8 mouse cellular contexts compared by ENCODE assay signal in genomic region chr9:108052885-108053664, GRCm38 (mm10). TPM values are rescaled to one million over a fixed set of nuclear protein-coding genes. Genes with fewer than 3 reads are reported as not detected.
DNase-seq lines count a peak whose midpoint lies in the region; ATAC-seq and TF ChIP-seq lines count a peak whose summit lies in the region.

TSS of gene Amigo3 (plus strand) at chr9:108053159.

- intact Hi-C loops in heart, adult 2 months (cut with DNase I): loop anchor here (1.0 to 5.0 kb wide), 3 partner anchors 66 to 151 kb away; no protein-coding TSS in a partner anchor

- peak; percentile 54 for ATAC-seq in embryonic facial prominence, embryonic 14.5 days (ENCODE audit: low read depth)
- peak; percentile 48 for ATAC-seq in limb, embryonic 13.5 days (ENCODE audit: low FRiP score, low read depth)
- 0 out of 2 replicates have a peak, but pooled peaks have one; percentile 12 for ATAC-seq in midbrain, embryonic 16.5 days

- no peaks in the 10 kb centered on the region for H3K27me3 ChIP-seq in embryonic facial prominence, embryonic 14.5 days (replicated peaks; ENCODE audit: control insufficient read depth, insufficient read depth, low read length)
- no peaks in the 10 kb centered on the region for H3K27me3 ChIP-seq in heart, adult 2 months (ENCODE audit: control insufficient read depth, insufficient read depth, low read length)
- H3K27me3 ChIP-seq in limb, embryonic 13.5 days: no peaks in the 10 kb centered on the region
- H3K27me3 ChIP-seq in midbrain, embryonic 16.5 days (ENCODE audit: control insufficient read depth, insufficient read depth, low read depth, low read length): no peaks in the 10 kb centered on the region

- no peaks in the 10 kb centered on the region for H3K79me2 ChIP-seq in heart, adult 2 months (replicated peaks; ENCODE audit: control insufficient read depth, insufficient read depth, low read length)

- DNase-seq in 3T3-L1 (ENCODE audit: low read depth, low spot score): peak; percentile 98
- DNase-seq in adrenal gland, postnatal 4 days (ENCODE audit: low spot score in 2 of 2): peak; percentile 94
- peak; percentile 98 for DNase-seq in embryonic facial prominence, embryonic 14.5 days (ENCODE audit: low spot score)
- DNase-seq in heart, adult 2 months: peak; percentile 96 to 98
- peak; percentile 97 to 100 for DNase-seq in kidney, adult 8-10 months
- DNase-seq in spleen, postnatal 10 days (ENCODE audit: low spot score in 2 of 2): peak; percentile 97

- no peaks in the 10 kb centered on the region for H3K9me3 ChIP-seq in embryonic facial prominence, embryonic 14.5 days (ENCODE audit: control insufficient read depth, low read length)
- no peaks in the 10 kb centered on the region for H3K9me3 ChIP-seq in limb, embryonic 13.5 days
- H3K9me3 ChIP-seq in midbrain, embryonic 16.5 days (replicated peaks; ENCODE audit: control insufficient read depth, low read length, poor library complexity, severe bottlenecking): no peaks in the 10 kb centered on the region

- peak; percentile 82 for TF ChIP-seq POLR2A in heart, adult 2 months (IDR thresholded peaks at IDR 0.05; ENCODE audit: insufficient read depth, low read depth, low read length)

- H3K27ac ChIP-seq in embryonic facial prominence, embryonic 14.5 days (replicated peaks; ENCODE audit: low read depth, low read length): peak within 1 kb of the TSS; percentile 62
- H3K27ac ChIP-seq in heart, adult 2 months: peak within 1 kb of the TSS; percentile 62
- H3K27ac ChIP-seq in limb, embryonic 13.5 days: peak within 1 kb of the TSS; percentile 58; the same call in 1 of the 2 replicates
- H3K27ac ChIP-seq in midbrain, embryonic 16.5 days (ENCODE audit: low read length): no peak within 1 kb of the TSS

- peaks cover 66% of the 10 kb centered on the region for H3K36me3 ChIP-seq in embryonic facial prominence, embryonic 14.5 days (ENCODE audit: control insufficient read depth, insufficient read depth, low read length)
- H3K36me3 ChIP-seq in heart, adult 2 months (ENCODE audit: control insufficient read depth, insufficient read depth, low read length): no peaks in the 10 kb centered on the region
- peaks cover 70% of the 10 kb centered on the region for H3K36me3 ChIP-seq in limb, embryonic 13.5 days
- peaks cover 24% of the 10 kb centered on the region for H3K36me3 ChIP-seq in midbrain, embryonic 16.5 days (ENCODE audit: control insufficient read depth, insufficient read depth, low read length)

- WGBS in embryonic facial prominence, embryonic 14.5 days: 55% methylated on average over 20 of the region's 20 CpGs
- WGBS in heart, adult 2 months: 49% methylated on average over 20 of the region's 20 CpGs
- 55% methylated on average over 20 of the region's 20 CpGs for WGBS in limb, embryonic 13.5 days
- 57% methylated on average over 20 of the region's 20 CpGs for WGBS in midbrain, embryonic 16.5 days

- TF ChIP-seq EP300 in heart, adult 2 months (IDR thresholded peaks at IDR 0.05; ENCODE audit: insufficient read depth, low read depth, low read length): peak; percentile 86

- TF ChIP-seq CTCF in heart, adult 2 months (IDR thresholded peaks at IDR 0.05): peak; percentile 98

- 0 out of 2 replicates have a peak, but pooled peaks cover 10% of the 10 kb centered on the region for H3K4me1 ChIP-seq in embryonic facial prominence, embryonic 14.5 days (ENCODE audit: control insufficient read depth, insufficient read depth, low read length)
- H3K4me1 ChIP-seq in heart, adult 2 months (ENCODE audit: control insufficient read depth, insufficient read depth, low read length): peaks cover 15% of the 10 kb centered on the region
- H3K4me1 ChIP-seq in limb, embryonic 13.5 days: peaks cover 30% of the 10 kb centered on the region
- H3K4me1 ChIP-seq in midbrain, embryonic 16.5 days (ENCODE audit: control insufficient read depth, insufficient read depth, low read length): peaks cover 16% of the 10 kb centered on the region

- H3K9ac ChIP-seq in embryonic facial prominence, embryonic 14.5 days (ENCODE audit: low read depth, low read length): peak within 1 kb of the TSS; percentile 51; the same call in 1 of the 2 replicates
- peak within 1 kb of the TSS; percentile 42 for H3K9ac ChIP-seq in heart, adult 2 months (ENCODE audit: low read depth, low read length)
- H3K9ac ChIP-seq in limb, embryonic 13.5 days: peak within 1 kb of the TSS; percentile 53; the same call in 1 of the 2 replicates
- H3K9ac ChIP-seq in midbrain, embryonic 16.5 days (ENCODE audit: low read depth, low read length): no peak within 1 kb of the TSS

- H3K4me2 ChIP-seq in embryonic facial prominence, embryonic 14.5 days (ENCODE audit: low read depth, low read length): peak within 1 kb of the TSS; percentile 46
- peak within 1 kb of the TSS; percentile 58 for H3K4me2 ChIP-seq in limb, embryonic 13.5 days (replicated peaks)
- no peak within 1 kb of the TSS for H3K4me2 ChIP-seq in midbrain, embryonic 16.5 days (ENCODE audit: low read length)

- H3K4me3 ChIP-seq in embryonic facial prominence, embryonic 14.5 days (ENCODE audit: low read depth, low read length): 0 out of 2 replicates have a peak within 1 kb of the TSS, but pooled peaks have one; percentile 19
- peak within 1 kb of the TSS; percentile 11; the same call in 1 of the 2 replicates for H3K4me3 ChIP-seq in heart, adult 2 months
- peak within 1 kb of the TSS; percentile 19; the same call in 1 of the 2 replicates for H3K4me3 ChIP-seq in limb, embryonic 13.5 days
- H3K4me3 ChIP-seq in midbrain, embryonic 16.5 days (ENCODE audit: low read depth, low read length): no peak within 1 kb of the TSS

RNA-seq across cellular contexts. Expression of gene Amigo3, which starts in this region (rescaled TPM):
- total RNA-seq in adrenal gland, postnatal 4 days (2021): 1 to 10 TPM; 3.0 to 3.7 TPM
- 4.1 and 4.6 TPM in 2 replicates for polyA plus RNA-seq in embryonic facial prominence, embryonic 14.5 days (2014; fragmentation: Nextera tagmentation; extraction: Ambion mirVana)
- 1 to 10 TPM; 1.5 to 2.0 TPM for total RNA-seq in heart, adult 2 months (2021)
- 3.1 and 5.1 TPM in 2 replicates for polyA plus RNA-seq in heart, adult 2 months (2012; rRNA removed)
- polyA plus RNA-seq in limb, embryonic 13.5 days (2015; fragmentation: Nextera tagmentation; extraction: Ambion mirVana): 3.1 and 4.4 TPM in 2 replicates
- 2.6 and 2.8 TPM in 2 replicates for polyA plus RNA-seq in midbrain, embryonic 16.5 days (2015; fragmentation: Nextera tagmentation; extraction: Ambion mirVana)
